Mouse (Mus musculus) intestine, embryonic 15.5 days (tissue): Measurements from ENCODE around the gene Prkar1b. TPM values are rescaled to one million over a fixed set of nuclear protein-coding genes. Genes with fewer than 3 reads are reported as not detected.

ENCODE experiments used
- ATAC-seq: fragments of 200-750 bp; cut with Nextera tagmentation; 2 replicates; pipeline ENCODE4 v1.8.0; 2017; ENCODE audit warnings: moderate TSS enrichment, moderate library complexity
- H3K27ac ChIP-seq: fragments of 300-500 bp; sonication (generic); 2 replicates; pipeline ENCODE4 v1.5.1; 2015; ENCODE audit warnings: mild to moderate bottlenecking, inconsistent platforms
- H3K27me3 ChIP-seq: fragments of 300-500 bp; sonication (generic); replicated peaks from 2 replicates; pipeline ENCODE4 v1.6.1; 2015; ENCODE audit warnings: inconsistent platforms
- H3K36me3 ChIP-seq: fragments of 300-500 bp; sonication (generic); 2 replicates; pipeline ENCODE4 v1.6.1; 2015; ENCODE audit warnings: inconsistent platforms
- H3K4me1 ChIP-seq: fragments of 300-500 bp; sonication (generic); replicated peaks from 2 replicates; pipeline ENCODE4 v1.6.1; 2015; ENCODE audit warnings: inconsistent platforms
- H3K4me2 ChIP-seq: fragments of 300-500 bp; sonication (generic); replicated peaks from 2 replicates; pipeline ENCODE4 v1.6.1; 2015; ENCODE audit warnings: mild to moderate bottlenecking, inconsistent platforms
- H3K4me3 ChIP-seq: fragments of 300-500 bp; sonication (generic); replicated peaks from 2 replicates; pipeline ENCODE4 v1.5.1; 2015; ENCODE audit warnings: inconsistent platforms
- H3K9ac ChIP-seq: fragments of 300-500 bp; sonication (generic); 2 replicates; pipeline ENCODE4 v1.6.1; 2015; ENCODE audit warnings: inconsistent platforms
- H3K9me3 ChIP-seq: fragments of 300-500 bp; sonication (generic); 2 replicates; pipeline ENCODE4 v1.6.1; 2016; ENCODE audit warnings: inconsistent platforms
- WGBS: fragments of 180-500 bp; shearing (Covaris S2); methylation state at CpG from one replicate; pipeline ENCODE4 v1.1.7; 2015; 5-methylcytosine and 5-hydroxymethylcytosine counted together
- polyA plus RNA-seq: library from polyadenylated mRNA; unstranded; fragments of >200 nt; fragmentation: Nextera tagmentation; extraction: Ambion mirVana; gene quantifications from 2 replicates; pipeline ENCODE4 v1.2.1, GENCODE M21; 2015

Gene Prkar1b
- polyA plus RNA-seq, 1 experiment from 2014 or later, result 26.1 TPM

DNA sequence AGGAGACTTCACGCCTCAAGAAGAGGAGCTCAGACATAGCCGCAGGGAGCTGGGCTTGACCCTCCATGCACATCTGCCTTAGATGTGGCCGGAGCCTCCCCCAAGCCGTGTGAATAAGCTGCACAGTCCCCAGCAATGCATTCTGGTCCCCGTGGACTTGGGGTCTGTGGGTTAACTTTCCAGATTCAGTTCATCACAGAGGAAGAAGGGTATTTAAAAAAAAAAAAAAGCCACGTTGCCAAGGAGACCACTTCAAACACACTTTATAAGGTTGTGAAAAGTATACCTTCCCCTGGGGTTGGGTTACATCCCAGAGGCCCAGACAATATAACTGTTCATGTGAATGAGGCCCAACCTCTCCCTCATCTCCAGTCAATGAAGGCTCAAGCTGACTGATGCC, 115.1 kb downstream of the Prkar1b start:
- H3K27me3 ChIP-seq, result no peaks in the 10 kb centered on the region
- no peak overlapping the region for H3K4me3 ChIP-seq
- H3K4me2 ChIP-seq, result no peak overlapping the region
- no peaks in the 10 kb centered on the region for H3K36me3 ChIP-seq
- H3K27ac ChIP-seq, result no peak overlapping the region
- peaks cover 22% of the 10 kb centered on the region for H3K4me1 ChIP-seq
- H3K9ac ChIP-seq, result no peak overlapping the region
- WGBS, result 57% methylated on average over 6 of the region's 6 CpGs
- H3K9me3 ChIP-seq, result no peaks in the 10 kb centered on the region
- ATAC-seq, result peak; percentile 48

DNA sequence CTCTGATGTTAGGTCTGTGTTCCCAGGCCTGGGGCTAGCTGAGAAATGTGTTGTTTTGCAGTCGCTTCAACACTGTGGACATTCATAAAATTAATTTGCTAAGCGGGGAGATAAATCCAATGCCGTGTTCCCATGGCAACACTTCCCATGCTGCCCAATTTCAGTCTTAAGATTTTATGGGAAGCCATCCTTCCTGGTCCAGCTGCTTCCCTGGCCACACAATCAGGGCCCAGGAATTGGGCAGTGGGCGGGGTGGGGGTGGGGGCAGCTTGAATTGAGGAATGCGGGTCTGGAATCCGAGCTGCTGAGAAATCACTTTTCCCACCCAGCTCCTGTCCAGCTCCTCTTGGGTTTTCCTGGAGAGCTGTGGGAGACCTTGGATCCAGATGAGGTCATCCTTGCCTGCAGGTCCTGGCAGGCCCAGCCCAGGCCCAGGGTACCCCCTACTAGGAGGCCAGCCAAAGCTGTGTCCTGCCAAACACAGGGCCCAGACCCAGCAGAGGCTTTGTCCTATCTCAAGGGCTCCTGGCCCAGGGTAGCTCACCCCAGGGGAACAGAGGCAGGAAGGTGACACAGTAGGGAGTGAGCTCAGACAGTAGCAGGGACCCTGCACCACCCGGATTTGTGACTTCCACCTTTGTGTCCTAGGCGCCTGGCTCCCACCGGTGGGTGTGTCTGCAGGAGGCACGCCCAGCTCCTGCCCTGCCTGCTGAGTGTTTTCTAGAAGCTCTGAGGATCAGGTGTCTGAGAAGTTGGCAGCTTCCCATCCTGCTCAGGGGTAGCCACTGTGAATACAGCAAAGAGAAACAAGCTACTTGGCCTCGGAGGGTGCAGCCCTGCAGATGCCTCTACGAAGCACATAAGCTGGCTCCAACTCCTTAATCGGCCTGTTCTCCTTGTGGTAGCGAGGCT, 116.1 kb downstream of the Prkar1b start:
- peak overlapping the region; percentile 18; the same call in 1 of the 2 replicates for H3K27ac ChIP-seq
- no peaks in the 10 kb centered on the region for H3K27me3 ChIP-seq
- WGBS, result 37% methylated on average over 14 of the region's 14 CpGs
- no peak overlapping the region for H3K9ac ChIP-seq
- peaks cover 22% of the 10 kb centered on the region for H3K4me1 ChIP-seq
- H3K36me3 ChIP-seq, result no peaks in the 10 kb centered on the region
- H3K9me3 ChIP-seq, result no peaks in the 10 kb centered on the region
- peak; percentile 69 for ATAC-seq
- 0 out of 2 replicates have a peak overlapping the region, but pooled peaks have one; percentile 3 for H3K4me2 ChIP-seq
- H3K4me3 ChIP-seq, result no peak overlapping the region

DNA sequence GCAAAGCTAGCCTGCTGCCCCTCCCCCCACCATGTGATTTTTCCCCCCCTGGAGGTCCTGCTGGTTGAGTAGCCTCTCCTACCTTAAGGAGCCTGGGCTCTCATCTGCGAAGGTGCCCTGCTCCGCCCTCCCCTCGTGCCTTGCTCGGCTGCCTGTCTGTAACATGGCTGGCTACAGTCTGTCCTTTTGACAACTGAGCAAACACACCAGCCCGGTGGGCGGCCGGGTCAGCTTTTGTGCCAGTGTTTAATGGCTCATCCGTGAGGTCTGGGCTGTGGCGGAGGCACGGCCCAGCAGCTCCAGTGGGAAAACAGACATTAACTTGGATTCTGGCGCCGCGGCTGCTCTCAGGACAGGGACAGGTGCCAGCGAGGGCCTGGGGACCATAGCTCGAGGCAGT, 122.2 kb downstream of the Prkar1b start:
- no peaks in the 10 kb centered on the region for H3K27me3 ChIP-seq
- no peak overlapping the region for H3K4me3 ChIP-seq
- ATAC-seq, result 0 out of 2 replicates have a peak, but pooled peaks have one; percentile 23
- no peaks in the 10 kb centered on the region for H3K36me3 ChIP-seq
- peaks cover 13% of the 10 kb centered on the region for H3K4me1 ChIP-seq
- H3K9me3 ChIP-seq, result no peaks in the 10 kb centered on the region
- H3K9ac ChIP-seq, result no peak overlapping the region
- WGBS, result 29% methylated on average over 15 of the region's 15 CpGs
- H3K4me2 ChIP-seq, result no peak overlapping the region
- no peak overlapping the region for H3K27ac ChIP-seq

DNA sequence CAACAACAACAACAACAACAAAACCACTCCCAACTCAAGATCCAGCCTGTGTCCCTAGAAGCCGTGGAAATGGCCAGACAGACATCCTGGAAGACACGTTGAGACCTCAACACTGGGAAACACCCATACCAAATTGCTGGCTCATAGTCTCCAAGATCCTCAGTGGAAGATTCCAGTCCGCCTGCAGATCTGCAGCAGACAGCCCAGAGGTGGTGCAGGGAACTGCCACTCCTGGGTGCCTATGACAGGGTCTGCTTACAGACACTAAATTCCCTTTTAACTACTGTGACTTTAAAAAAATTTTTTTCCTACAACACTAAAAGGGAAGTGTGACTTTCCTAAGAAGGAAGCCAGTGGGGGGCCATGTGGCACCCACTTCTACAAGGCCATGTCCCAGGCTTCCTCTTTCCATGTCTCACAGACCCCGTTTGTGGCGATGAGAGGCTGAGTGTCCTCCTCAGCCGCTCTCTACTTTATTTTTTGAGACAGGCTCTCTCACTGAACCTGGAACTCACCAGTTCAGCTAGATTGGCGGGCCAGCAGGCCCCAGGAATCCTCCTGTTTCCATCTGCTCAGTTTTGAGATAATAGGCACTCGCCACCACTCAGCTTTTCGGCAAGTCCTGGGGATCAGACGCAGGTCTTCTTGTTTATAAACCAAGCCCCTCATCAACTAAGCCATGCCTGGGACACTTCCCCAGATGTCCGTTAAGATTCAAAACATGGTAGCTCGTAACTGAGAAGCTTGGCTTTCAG, 125.3 kb downstream of the Prkar1b start:
- Histone ChIP-seq H3K27me3 (no peaks in the 10 kb centered on the region), H3K9me3 (no peaks in the 10 kb centered on the region), H3K4me2 (no peak overlapping the region), H3K4me3 (no peak overlapping the region), H3K36me3 (no peaks in the 10 kb centered on the region), H3K27ac (no peak overlapping the region), H3K4me1 (peaks cover 15% of the 10 kb centered on the region), H3K9ac (no peak overlapping the region)
- 55% methylated on average over 12 of the region's 12 CpGs for WGBS
- no peak for ATAC-seq

DNA sequence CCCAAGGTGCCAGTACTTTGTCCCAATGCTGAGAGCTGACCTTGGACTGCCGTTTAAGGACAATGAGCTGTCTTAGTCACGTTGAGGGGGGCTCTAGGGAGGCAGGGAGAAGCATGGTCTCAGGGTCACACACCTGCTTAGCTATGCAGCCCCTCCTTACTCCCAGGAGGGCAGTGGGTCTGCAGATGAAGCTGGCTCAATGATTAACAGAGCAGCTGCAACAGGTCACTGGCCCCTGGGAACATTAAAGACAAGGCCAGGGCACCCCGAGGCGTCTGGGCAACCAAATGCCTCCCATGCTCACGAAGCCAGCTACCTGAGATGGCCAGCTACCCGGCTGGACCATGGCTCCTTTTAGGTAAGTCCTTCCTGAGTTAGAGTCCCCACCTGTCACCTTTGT, 129.2 kb downstream of the Prkar1b start:
- H3K9ac ChIP-seq, result no peak overlapping the region
- no peak overlapping the region for H3K4me3 ChIP-seq
- no peaks in the 10 kb centered on the region for H3K9me3 ChIP-seq
- H3K27ac ChIP-seq, result no peak overlapping the region
- H3K4me1 ChIP-seq, result peaks cover 9% of the 10 kb centered on the region; the same call in 1 of the 2 replicates
- ATAC-seq, result no peak
- 57% methylated on average over 6 of the region's 6 CpGs for WGBS
- H3K4me2 ChIP-seq, result no peak overlapping the region
- no peaks in the 10 kb centered on the region for H3K27me3 ChIP-seq
- H3K36me3 ChIP-seq, result no peaks in the 10 kb centered on the region

DNA sequence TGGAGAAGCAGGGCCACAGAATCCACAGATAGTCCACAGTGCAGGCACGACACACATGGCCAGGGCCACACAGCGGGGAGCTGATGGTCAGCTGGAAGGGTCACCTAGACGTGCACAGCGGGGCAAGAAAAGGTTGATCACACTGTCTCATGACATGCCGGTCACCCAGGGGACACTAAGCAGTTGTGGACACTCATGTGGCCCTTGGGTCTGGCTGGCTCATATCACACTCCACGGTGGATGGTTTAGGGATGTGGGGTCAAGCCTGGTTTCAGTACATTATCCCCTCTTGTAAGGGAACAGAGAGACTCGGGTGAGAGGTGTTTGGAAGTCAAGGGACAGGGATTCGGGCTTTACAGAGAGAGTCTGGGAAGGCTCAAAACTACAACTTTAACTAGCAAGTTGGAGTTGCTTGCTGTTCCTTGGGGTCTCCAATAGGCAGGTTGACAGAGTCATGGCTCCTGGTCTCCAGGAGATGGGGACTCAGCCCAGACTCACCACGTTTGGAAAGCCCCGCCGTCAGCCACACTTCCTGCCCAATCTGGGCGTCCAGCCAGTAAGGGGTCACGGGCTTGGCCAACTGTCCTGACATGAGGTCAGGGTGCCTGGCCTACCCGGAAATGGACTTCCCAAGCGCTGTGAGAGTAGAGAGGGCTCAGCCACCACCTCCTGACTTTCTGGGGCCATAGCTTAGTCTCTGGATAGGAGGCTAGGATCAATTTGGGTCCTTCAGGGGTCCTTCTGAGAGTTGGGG, 132.3 kb downstream of the Prkar1b start:
- Histone ChIP-seq H3K4me3 (no peak overlapping the region), H3K27me3 (no peaks in the 10 kb centered on the region), H3K9ac (no peak overlapping the region), H3K4me2 (no peak overlapping the region), H3K36me3 (no peaks in the 10 kb centered on the region), H3K9me3 (no peaks in the 10 kb centered on the region), H3K4me1 (0 out of 2 replicates have a peak, but pooled peaks cover 2% of the 10 kb centered on the region), H3K27ac (no peak overlapping the region)
- 79% methylated on average over 15 of the region's 15 CpGs for WGBS
- no peak for ATAC-seq

DNA sequence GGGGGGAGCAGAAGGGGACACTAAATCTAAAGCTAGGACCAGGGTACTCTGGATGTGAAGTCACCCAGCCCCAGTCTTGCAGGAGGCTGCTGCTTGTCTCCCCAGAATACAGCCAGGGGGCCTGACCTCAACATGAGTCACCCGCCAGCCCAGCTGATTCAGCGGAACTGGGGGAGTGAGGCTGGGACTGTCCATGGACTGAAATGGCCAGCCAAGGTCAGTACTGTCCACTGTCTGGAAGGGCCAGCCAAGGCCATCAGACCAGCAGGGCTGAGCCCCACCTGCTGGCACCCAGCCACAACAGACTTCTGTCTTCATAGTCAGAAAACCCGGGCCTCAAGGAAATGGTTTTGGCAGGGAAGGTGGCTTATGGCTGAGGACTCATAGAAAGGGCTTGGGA, 134.7 kb downstream of the Prkar1b start:
- peak; percentile 49; the same call in 1 of the 2 replicates for ATAC-seq
- WGBS, result 52% methylated on average over 3 of the region's 3 CpGs
- H3K27ac ChIP-seq, result no peak overlapping the region

DNA sequence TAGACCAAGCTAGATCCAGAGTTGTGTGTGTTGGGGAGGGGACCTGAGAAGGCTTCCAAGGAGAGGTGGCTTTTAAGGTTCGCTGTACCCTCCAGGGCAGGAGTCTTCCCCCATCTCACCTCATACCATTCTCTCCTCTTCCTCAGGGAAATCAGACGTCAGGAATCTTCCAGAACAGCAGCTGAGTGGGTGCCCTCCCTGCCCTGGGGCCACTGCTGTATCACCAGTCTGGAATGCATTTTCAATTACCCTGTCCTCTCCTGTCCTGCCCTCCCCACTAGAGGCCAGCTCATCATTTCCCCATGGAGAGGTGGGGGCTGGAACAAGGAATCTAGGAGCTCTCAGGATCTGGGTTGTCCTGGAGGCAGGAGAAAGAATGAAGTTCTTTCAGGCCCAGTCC, 139.2 kb downstream of the Prkar1b start:
- ATAC-seq, result no peak
- no peaks in the 10 kb centered on the region for H3K36me3 ChIP-seq
- H3K27me3 ChIP-seq, result no peaks in the 10 kb centered on the region
- H3K27ac ChIP-seq, result no peak overlapping the region
- H3K9me3 ChIP-seq, result no peaks in the 10 kb centered on the region
- H3K9ac ChIP-seq, result no peak overlapping the region
- no peak overlapping the region for H3K4me2 ChIP-seq
- 55% methylated on average over 2 of the region's 2 CpGs for WGBS
- H3K4me1 ChIP-seq, result 0 out of 2 replicates have a peak, but pooled peaks cover 8% of the 10 kb centered on the region
- no peak overlapping the region for H3K4me3 ChIP-seq

More for the DNA sequence above, 134.7 kb downstream of the Prkar1b start:
- Histone ChIP-seq H3K9me3 (no peaks in the 10 kb centered on the region), H3K4me2 (no peak overlapping the region), H3K9ac (no peak overlapping the region), H3K4me1 (no peaks in the 10 kb centered on the region), H3K27me3 (no peaks in the 10 kb centered on the region), H3K4me3 (no peak overlapping the region), H3K36me3 (no peaks in the 10 kb centered on the region)

DNA sequence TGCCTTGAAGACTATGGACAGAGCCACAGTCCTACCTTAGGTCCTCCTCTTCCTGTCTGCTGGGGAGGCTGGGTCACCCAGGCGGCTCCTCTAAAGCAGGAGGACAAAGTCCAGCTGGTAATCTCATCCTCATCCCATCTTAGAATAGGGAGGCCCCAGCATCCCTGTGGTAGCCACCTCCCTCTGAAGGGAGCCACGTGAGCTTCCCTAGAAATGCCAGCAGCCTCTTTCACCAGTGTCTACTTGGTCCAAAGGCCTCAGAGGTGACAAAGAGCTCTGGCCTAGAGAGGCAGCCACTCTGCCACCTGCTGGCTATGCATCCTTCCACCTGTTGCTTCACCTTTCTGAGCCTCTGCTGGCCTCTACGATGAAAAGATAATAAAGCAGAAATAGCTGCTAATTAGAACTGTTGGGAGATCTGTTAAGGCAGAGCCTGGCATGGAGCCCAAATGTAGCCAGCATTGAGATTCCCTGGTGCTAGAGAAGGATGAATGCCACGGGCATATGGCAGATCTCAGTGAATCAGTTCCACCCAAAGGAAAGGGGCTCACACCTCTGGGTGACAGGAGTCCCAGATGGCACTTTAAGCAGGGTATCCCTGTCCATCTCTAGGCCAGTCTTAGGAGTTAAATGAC, 142.5 kb downstream of the Prkar1b start:
- H3K27me3 ChIP-seq, result no peaks in the 10 kb centered on the region
- H3K9me3 ChIP-seq, result no peaks in the 10 kb centered on the region
- H3K4me3 ChIP-seq, result no peak overlapping the region
- no peak overlapping the region for H3K27ac ChIP-seq
- no peak overlapping the region for H3K4me2 ChIP-seq
- H3K36me3 ChIP-seq, result no peaks in the 10 kb centered on the region
- no peak overlapping the region for H3K9ac ChIP-seq
- 37% methylated on average over 4 of the region's 4 CpGs for WGBS
- ATAC-seq, result peak; percentile 97
- 0 out of 2 replicates have a peak, but pooled peaks cover 8% of the 10 kb centered on the region for H3K4me1 ChIP-seq

DNA sequence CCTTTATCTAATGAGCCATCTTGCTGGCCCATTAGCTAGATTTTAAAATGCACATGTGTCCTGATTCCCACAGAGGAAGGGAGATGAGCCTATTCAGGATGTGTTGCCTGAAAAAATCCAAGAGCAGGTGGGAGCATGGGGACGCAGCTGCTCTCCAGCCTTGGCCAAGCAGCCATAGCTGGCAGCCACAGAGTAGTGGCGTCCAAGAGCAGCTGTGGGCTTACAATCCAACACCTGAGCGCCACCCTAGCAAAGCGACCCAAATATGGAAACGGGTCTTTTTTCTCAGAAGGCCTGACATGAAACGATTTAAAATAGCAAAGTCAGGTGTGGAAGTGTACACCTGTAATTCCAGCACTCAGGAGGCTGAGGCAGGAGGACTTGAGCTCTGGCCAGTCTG, 145.2 kb downstream of the Prkar1b start:
- WGBS, result 83% methylated on average over 6 of the region's 6 CpGs
- H3K27ac ChIP-seq, result no peak overlapping the region
- no peak overlapping the region for H3K9ac ChIP-seq
- no peak overlapping the region for H3K4me3 ChIP-seq
- H3K9me3 ChIP-seq, result no peaks in the 10 kb centered on the region
- H3K36me3 ChIP-seq, result no peaks in the 10 kb centered on the region
- no peak for ATAC-seq
- no peak overlapping the region for H3K4me2 ChIP-seq
- H3K4me1 ChIP-seq, result 0 out of 2 replicates have a peak, but pooled peaks cover 8% of the 10 kb centered on the region
- no peaks in the 10 kb centered on the region; the same call in 1 of the 2 replicates for H3K27me3 ChIP-seq

DNA sequence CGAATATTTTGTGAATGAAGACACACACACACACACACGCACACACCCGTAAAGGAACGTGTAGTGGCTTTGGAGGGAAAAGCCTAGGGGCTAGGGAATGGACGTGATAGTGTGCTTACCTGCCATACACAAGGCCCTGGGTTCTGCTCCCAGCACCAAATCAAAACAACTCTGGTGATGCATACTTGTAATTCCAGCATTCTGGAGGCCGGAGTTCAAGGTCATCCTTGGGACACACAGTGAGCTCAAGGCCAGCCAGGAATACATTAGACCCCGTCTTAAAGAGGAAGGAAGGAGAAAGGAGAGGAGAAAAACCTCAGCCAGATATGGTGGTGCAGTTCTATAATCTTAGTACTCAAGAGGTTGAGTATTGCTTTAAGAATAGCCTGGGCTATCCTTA, 150.1 kb downstream of the Prkar1b start:
- Histone ChIP-seq H3K27me3 (peaks cover 19% of the 10 kb centered on the region), H3K4me3 (no peak overlapping the region), H3K4me1 (peaks cover 37% of the 10 kb centered on the region), H3K9ac (no peak overlapping the region), H3K4me2 (no peak overlapping the region), H3K9me3 (no peaks in the 10 kb centered on the region), H3K27ac (no peak overlapping the region), H3K36me3 (no peaks in the 10 kb centered on the region)
- no peak for ATAC-seq
- WGBS, result 69% methylated on average over 7 of the region's 7 CpGs
